Mouse (Mus musculus): ENCODE results near the gene Ccser2. TPM values are rescaled to one million over a fixed set of nuclear protein-coding genes. Genes with fewer than 3 reads are reported as not detected.
A peak's percentile ranks its signal among the peaks of the same experiment; 100 is the strongest.

Ccser2 gene
- polyA plus RNA-seq, 1 experiment: 45.1 TPM

GRCm38 (mm10) chr14:36937941-36938340, 30.6 kb downstream of the Ccser2 start:
- no peak for DNase-seq (ENCODE audit: low read depth)

GRCm38 (mm10) chr14:36937080-36937878, 31.3 kb downstream of the Ccser2 start:
- DNase-seq (ENCODE audit: low read depth): no peak

GRCm38 (mm10) chr14:36932638-36933382, 35.8 kb downstream of the Ccser2 start:
- no peak for DNase-seq (ENCODE audit: low read depth)

GRCm38 (mm10) chr14:36932038-36932437, 36.5 kb downstream of the Ccser2 start:
- DNase-seq (ENCODE audit: low read depth): no peak

GRCm38 (mm10) chr14:36923383-36923782, 45.2 kb downstream of the Ccser2 start:
- no peak for DNase-seq (ENCODE audit: low read depth)

- peak; percentile 50 for DNase-seq (ENCODE audit: low read depth)
Observed at GRCm38 (mm10) chr14:36921346-36922049, 47.1 kb downstream of the Ccser2 start.

- DNase-seq (ENCODE audit: low read depth): no peak
Observed at GRCm38 (mm10) chr14:36919886-36920285, 48.7 kb downstream of the Ccser2 start.

- no peak for DNase-seq (ENCODE audit: low read depth)
Observed at GRCm38 (mm10) chr14:36919146-36919545, 49.4 kb downstream of the Ccser2 start.

GRCm38 (mm10) chr14:36915203-36915602, 53.4 kb downstream of the Ccser2 start:
- no peak for DNase-seq (ENCODE audit: low read depth)

- no peak for DNase-seq (ENCODE audit: low read depth)
Observed at GRCm38 (mm10) chr14:36914473-36915005, 54.0 kb downstream of the Ccser2 start.

GRCm38 (mm10) chr14:36911738-36912137, 56.8 kb downstream of the Ccser2 start:
- DNase-seq (ENCODE audit: low read depth): no peak

- no peak for DNase-seq (ENCODE audit: low read depth)
Observed at GRCm38 (mm10) chr14:36905809-36906522, 62.6 kb downstream of the Ccser2 start.

- no peak for DNase-seq (ENCODE audit: low read depth)
Observed at GRCm38 (mm10) chr14:36904206-36904605, 64.4 kb downstream of the Ccser2 start.

- no peak for DNase-seq (ENCODE audit: low read depth)
Observed at GRCm38 (mm10) chr14:36900883-36901282, 67.7 kb downstream of the Ccser2 start.

- DNase-seq (ENCODE audit: low read depth): no peak
Observed at GRCm38 (mm10) chr14:36894701-36895100, 73.9 kb downstream of the Ccser2 start.

- DNase-seq (ENCODE audit: low read depth): no peak
Observed at GRCm38 (mm10) chr14:36892762-36893358, 75.7 kb downstream of the Ccser2 start.

GRCm38 (mm10) chr14:36890130-36890529, 78.4 kb downstream of the Ccser2 start:
- no peak for DNase-seq (ENCODE audit: low read depth)

GRCm38 (mm10) chr14:36885680-36886079, 82.9 kb downstream of the Ccser2 start:
- no peak for DNase-seq (ENCODE audit: low read depth)

GRCm38 (mm10) chr14:36885117-36885516, 83.5 kb downstream of the Ccser2 start:
- no peak for DNase-seq (ENCODE audit: low read depth)

- no peak for DNase-seq (ENCODE audit: low read depth)
Observed at GRCm38 (mm10) chr14:36883576-36883975, 85.0 kb downstream of the Ccser2 start.

- no peak for DNase-seq (ENCODE audit: low read depth)
Observed at GRCm38 (mm10) chr14:36870257-36870656, 98.3 kb downstream of the Ccser2 start.

Data from gonadal fat pad, adult 2 months (tissue).